Mouse (Mus musculus): ENCODE results near the gene Tekt5. TPM values are rescaled to one million over a fixed set of nuclear protein-coding genes. Genes with fewer than 3 reads are reported as not detected.

Gene Tekt5
- polyA plus RNA-seq (2012; rRNA removed): 3.3 and 4.0 TPM in 2 replicates

GRCm38 (mm10) chr16:10394699-10395540, at the start of gene Tekt5:
Gene Tekt5, minus strand, starts transcription at chr16:10395490.

GRCm38 (mm10) chr16:10411764-10412746, 16.8 kb upstream of the Tekt5 start, which contains the start of gene Nubp1:
Gene Nubp1, plus strand, starts transcription at chr16:10411948.

GRCm38 (mm10) chr16:10313646-10314088, 81.6 kb downstream of the Tekt5 start, which contains the start of gene Emp2:
Gene Emp2, minus strand, starts transcription at chr16:10313968.

Other genes with a start within 250 kb of the Tekt5 start
- 0.86 and 3.0 TPM in 2 replicates for gene Rpl39l, start 225.3 kb downstream of the Tekt5 start, polyA plus RNA-seq (2012; rRNA removed)
- gene Atf7ip2, start 202.8 kb downstream of the Tekt5 start, polyA plus RNA-seq (2012; rRNA removed): 0.23 and 0.51 TPM in 2 replicates
- gene Emp2, start 81.5 kb downstream of the Tekt5 start, polyA plus RNA-seq (2012; rRNA removed): 5.6 and 9.1 TPM in 2 replicates
- gene Nubp1, start 16.5 kb upstream of the Tekt5 start, polyA plus RNA-seq (2012; rRNA removed): 43.5 and 44.9 TPM in 2 replicates
- 39.2 and 41.0 TPM in 2 replicates for gene Tvp23a, start 51.9 kb upstream of the Tekt5 start, polyA plus RNA-seq (2012; rRNA removed)
- 0.02 and 0.04 TPM in 2 replicates for gene Ciita, start 84.6 kb upstream of the Tekt5 start, polyA plus RNA-seq (2012; rRNA removed)
- gene Dexi, start 147.6 kb upstream of the Tekt5 start, polyA plus RNA-seq (2012; rRNA removed): 39.0 and 39.8 TPM in 2 replicates
- 27.9 and 30.8 TPM in 2 replicates for gene Clec16a, start 149.8 kb upstream of the Tekt5 start, polyA plus RNA-seq (2012; rRNA removed)

Data from central nervous system, embryonic 14 days (tissue).